Mouse (Mus musculus): ENCODE measurements around the gene Cma1. TPM values are rescaled to one million over a fixed set of nuclear protein-coding genes. Genes with fewer than 3 reads are reported as not detected.
"Not testable (repeated sequence)": the region's sequence is repeated elsewhere in the genome, so short reads cannot be mapped to it uniquely, and the experiment has no call there.

Gene Cma1
- total RNA-seq (2015; ENCODE audit: low replicate concordance) (not detected in 2 replicates), total RNA-seq (2017; ENCODE audit: low replicate concordance) (not detected in 2 replicates)

- ATAC-seq (replicated peaks; ENCODE audit: low FRiP score, poor library complexity, severe bottlenecking) = no peak
Measured at GRCm38 (mm10) chr14:55944575-55944974, at the start of gene Cma1. Gene Cma1, minus strand, starts transcription at chr14:55944675.

- 0 out of 2 replicates have a peak, but pooled peaks have one; percentile 62 for ATAC-seq (replicated peaks; ENCODE audit: low FRiP score, poor library complexity, severe bottlenecking)
Measured at GRCm38 (mm10) chr14:55987464-55987863, 43.0 kb upstream of the Cma1 start.

GRCm38 (mm10) chr14:55963900-55964299, 19.4 kb upstream of the Cma1 start:
- not testable (repeated sequence) for ATAC-seq (replicated peaks; ENCODE audit: low FRiP score, poor library complexity, severe bottlenecking)

DNA sequence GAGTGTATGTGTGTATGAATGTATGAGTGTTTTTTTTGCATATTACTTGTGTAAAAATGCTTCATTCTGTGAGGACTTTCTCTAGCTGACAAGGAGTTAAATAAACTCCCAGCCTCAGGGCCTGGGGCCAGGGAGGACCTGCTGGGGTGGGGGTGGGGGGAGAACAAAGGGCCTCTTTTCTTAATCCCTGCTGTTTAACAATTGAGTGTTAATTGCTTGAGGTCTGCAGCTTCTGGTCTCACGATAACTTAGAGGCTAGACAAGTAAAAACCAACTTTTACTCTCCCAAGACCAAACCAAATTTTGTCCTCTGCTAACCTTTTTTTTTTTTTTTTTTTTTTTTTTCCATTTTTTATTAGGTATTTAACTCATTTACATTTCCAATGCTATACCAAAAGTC, 18.8 kb upstream of the Cma1 start:
- ATAC-seq (replicated peaks; ENCODE audit: low FRiP score, poor library complexity, severe bottlenecking) = no peak

DNA sequence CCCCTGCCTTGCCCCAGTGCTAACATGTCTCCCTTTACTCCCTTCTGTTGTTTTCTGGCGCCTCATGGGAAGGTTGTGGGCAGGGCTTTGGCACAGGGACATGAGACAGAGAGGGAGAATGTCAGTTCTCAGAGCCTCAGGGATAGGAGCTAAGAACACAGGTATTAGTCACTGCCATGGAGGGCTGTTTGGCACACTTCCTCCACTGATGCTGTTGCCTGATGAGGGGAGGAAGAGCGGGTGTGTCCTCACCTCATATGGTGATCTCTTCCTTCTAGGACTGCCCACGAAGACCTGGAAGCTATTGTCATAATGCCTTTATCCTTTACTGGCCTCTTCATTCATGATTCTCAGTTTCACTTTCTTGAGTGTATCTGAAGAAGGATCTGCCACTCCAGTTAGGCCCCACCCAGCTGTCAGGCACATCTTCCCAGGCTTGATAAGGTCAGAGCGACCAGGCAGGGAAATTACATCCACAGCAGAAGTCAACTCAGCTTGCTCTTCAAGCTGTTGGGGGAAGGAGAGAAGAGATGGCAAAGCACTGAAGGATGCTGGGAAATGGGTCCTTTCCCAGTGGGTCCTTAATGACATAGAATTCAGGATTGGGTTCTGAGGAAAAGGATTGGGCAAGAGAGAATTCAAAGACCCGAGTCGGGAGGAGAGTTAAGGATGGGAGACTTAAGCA, 6.0 kb upstream of the Cma1 start, which contains the start of gene Cma2:
Cma2 (plus strand) TSS at position 635 of the 685 bp plus-strand sequence.
- ATAC-seq (replicated peaks; ENCODE audit: low FRiP score, poor library complexity, severe bottlenecking) = no peak

DNA sequence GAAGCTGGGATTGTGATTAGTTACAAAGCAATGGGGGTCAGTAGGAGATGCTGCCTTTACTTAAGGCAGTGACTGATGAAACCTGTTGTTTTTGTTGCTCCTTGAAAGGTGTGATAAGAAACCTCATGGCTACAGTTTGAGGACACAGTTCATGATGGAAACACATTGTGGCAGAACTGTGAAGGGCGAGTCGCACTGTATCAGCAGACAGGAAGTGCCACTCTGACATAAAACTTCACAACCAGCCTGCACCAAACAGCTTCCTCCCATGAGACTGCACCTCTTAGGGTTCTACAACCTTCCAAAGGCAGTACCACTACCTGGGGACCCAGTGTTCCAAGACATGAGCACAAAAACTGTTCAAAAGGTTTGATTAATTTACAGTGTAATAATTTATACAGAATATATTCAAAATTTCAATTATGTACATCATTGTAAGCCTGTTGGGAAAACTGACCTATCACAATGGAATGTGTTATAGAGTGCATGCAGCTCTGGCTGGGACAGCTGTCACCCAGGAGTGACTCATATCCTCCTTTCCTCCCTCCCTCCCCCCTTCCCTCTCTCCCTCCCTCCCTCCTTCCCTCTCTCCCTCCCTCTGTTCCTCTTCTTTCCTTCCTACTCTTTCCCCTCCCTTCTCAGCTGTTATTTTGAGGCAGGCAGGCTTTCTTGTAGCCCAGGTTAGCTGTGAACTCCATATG, 1.9 kb upstream of the Cma1 start:
- no peak for ATAC-seq (replicated peaks; ENCODE audit: low FRiP score, poor library complexity, severe bottlenecking)

DNA sequence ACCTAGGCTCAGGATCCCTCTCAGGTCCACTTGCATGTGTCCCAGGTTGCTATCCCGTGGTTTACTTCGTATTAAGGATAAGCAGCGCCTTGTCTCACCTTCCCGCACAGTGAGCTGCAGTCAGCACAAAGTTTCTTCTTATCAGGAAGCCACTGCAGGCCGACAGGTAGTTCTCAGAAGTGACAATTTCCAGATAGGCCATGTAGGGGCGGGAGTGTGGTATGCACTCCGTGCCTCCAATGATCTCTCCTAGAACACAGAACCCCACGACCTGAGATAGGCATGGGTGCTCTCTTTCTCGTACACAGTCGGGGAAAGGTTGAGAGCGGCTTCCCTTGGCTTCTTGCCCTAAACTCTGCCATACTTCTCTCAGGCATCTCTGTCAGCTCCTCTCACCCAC, 874 bp downstream of the Cma1 start:
- ATAC-seq (replicated peaks; ENCODE audit: low FRiP score, poor library complexity, severe bottlenecking) = no peak

DNA sequence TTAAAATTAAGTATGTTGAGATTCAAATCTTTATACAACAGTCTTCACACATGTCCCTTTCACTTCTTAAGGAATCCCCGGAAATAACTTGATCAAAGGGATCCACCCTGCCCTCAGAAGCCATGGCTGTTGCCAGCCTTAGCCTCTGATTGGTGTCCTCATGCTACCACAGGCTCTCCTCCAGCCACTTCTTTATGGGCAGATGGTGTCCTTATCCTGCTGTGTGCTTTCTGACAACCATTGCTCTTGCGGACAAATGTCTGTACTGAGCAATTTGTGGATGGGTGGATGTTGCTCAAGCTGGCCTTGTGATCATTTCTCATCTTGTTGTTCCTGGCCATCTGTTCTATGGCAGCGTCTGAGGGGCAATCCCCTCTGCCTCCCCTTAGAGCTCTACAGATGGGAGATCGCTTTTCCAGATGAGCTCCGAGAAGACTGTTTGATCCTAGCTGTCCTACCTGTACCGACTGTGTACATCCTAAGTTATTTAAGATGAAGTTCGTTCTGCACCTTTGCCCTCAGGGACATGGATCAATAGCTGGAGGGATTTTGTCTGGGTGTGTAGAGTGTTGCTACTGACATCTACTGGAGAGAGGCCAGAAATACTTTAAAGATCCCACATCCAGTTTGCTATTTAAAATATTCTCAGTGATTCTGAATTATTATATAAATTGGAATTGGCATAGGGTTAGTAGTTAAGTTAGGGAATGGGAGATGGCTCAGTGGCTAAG, 4.2 kb downstream of the Cma1 start:
- ATAC-seq (replicated peaks; ENCODE audit: low FRiP score, poor library complexity, severe bottlenecking) = no peak

GRCm38 (mm10) chr14:55933586-55933985, 10.9 kb downstream of the Cma1 start:
- no peak for ATAC-seq (replicated peaks; ENCODE audit: low FRiP score, poor library complexity, severe bottlenecking)

GRCm38 (mm10) chr14:55929263-55929997, 15.0 kb downstream of the Cma1 start:
- ATAC-seq (replicated peaks; ENCODE audit: low FRiP score, poor library complexity, severe bottlenecking) = no peak

- no peak for ATAC-seq (replicated peaks; ENCODE audit: low FRiP score, poor library complexity, severe bottlenecking)
Measured at GRCm38 (mm10) chr14:55926847-55927246, 17.6 kb downstream of the Cma1 start.

GRCm38 (mm10) chr14:55922475-55923232, 21.8 kb downstream of the Cma1 start:
- ATAC-seq (replicated peaks; ENCODE audit: low FRiP score, poor library complexity, severe bottlenecking) = 0 out of 2 replicates have a peak, but pooled peaks have one; percentile 45

DNA sequence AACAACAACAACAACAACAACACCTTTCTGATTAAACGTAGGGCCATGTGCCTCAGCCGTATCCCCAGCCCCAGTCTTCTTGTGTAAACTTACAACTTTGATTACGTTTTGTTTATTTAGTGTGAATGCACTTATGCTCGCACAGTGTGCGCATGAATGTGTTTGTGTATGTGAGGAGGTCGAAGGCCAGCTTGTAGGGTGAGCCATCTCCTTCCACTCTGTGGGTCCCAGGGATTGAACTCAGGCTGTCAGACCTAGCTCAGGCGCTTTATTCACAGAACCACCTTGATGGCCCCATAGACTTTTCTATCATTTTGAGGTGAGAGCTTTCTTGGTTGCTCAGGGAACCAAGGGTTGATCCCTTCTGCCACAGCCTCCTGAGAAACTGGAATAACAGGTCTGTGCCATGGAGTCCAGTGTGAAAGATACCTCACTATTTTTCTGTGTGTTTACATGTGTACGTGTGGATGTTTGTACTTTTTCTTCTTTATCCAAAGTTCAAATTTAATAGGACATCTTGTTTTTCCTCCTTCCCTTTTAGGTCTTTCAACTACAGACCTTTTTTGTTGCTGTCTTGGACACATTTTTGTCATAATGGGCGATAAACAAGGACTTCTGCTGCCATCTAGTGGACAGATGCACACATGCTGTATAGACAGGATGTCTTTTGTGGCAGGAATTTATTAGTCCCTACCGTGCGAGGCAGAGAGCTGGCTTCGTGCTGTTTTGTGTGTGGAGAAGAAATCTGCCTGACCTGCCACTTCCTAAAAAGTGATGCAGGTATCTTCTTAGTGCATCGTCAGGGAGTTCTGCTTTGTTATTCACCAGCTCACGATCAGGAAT, 26.0 kb downstream of the Cma1 start:
- ATAC-seq (replicated peaks; ENCODE audit: low FRiP score, poor library complexity, severe bottlenecking) = peak; percentile 74; the same call in 1 of the 2 replicates

- ATAC-seq (replicated peaks; ENCODE audit: low FRiP score, poor library complexity, severe bottlenecking) = no peak
Measured at GRCm38 (mm10) chr14:55913406-55913805, 31.1 kb downstream of the Cma1 start.

DNA sequence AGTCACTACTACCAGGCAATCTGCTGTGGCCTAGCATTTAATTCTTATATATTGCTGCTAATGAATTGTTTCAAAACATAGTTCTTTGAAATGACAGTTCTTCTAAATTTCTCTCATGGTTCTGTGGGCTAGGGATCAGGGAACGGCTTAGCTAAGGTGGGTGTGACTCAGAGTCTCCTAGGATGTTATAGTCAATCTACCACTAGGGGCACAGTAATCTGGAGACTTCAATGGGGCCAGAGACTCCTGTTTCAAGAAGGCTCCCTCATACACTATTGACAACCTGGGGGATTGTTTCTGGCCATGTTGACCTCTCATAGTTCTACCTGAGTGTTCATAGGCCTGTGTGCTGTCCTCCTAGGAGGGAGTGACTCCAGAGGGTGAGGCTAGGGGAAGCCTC, 39.0 kb downstream of the Cma1 start:
- ATAC-seq (replicated peaks; ENCODE audit: low FRiP score, poor library complexity, severe bottlenecking) = no peak

- no peak for ATAC-seq (replicated peaks; ENCODE audit: low FRiP score, poor library complexity, severe bottlenecking)
Measured at GRCm38 (mm10) chr14:55900414-55900755, 44.1 kb downstream of the Cma1 start.

- no peak for ATAC-seq (replicated peaks; ENCODE audit: low FRiP score, poor library complexity, severe bottlenecking)
Measured at GRCm38 (mm10) chr14:55899701-55900413, 44.6 kb downstream of the Cma1 start, which contains the start of gene Sdr39u1. Gene Sdr39u1, minus strand, starts transcription at chr14:55900293.

DNA sequence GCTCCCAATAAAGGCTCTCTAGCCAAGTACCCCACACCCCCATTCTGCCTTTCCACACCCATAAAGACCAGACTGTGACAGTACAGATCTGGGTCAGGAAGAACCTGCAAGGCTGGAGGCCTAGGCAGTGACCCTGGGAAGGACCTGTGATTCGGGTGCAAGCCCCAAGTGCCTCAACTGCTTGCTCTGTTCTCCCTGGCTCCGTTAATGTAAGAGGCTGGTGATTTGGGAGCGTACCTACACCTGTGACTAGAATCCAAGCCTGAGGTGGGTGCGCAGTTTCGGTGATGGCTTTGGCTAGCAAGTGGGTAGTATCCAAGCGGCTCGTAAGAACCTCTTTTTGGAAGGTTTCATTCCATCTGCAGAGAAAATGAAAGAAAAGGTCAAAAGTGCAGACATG, 45.5 kb downstream of the Cma1 start:
- ATAC-seq (replicated peaks; ENCODE audit: low FRiP score, poor library complexity, severe bottlenecking) = no peak

Measured in erythroblast, adult 5-6 weeks (primary cell).